Mouse (Mus musculus) lung, postnatal 0 days (tissue): ENCODE measurements at regions not wholly inside any gene's neighbourhood (a gene's known extent, or its start where the extent isn't known, plus 50 kb on each side); places are given as distances from the start of the nearest gene placed in this dataset.

Experiments used
- CTCF ChIP-seq: IDR thresholded peaks from 2 replicates; pipeline ENCODE4 v1.5.1; 2016; ENCODE audit warnings: antibody characterized with exemption, mild to moderate bottlenecking
- EP300 ChIP-seq: IDR thresholded peaks from 2 replicates; pipeline ENCODE4 v1.6.1; 2016; ENCODE audit warnings: antibody characterized with exemption, mild to moderate bottlenecking, control low read depth

- TF ChIP-seq CTCF: no peak
- TF ChIP-seq EP300: no peak
Observed at GRCm38 (mm10) chr12:77976952-77977351, 217.1 kb upstream of the Gm6657 start.
